Mouse (Mus musculus) kidney, adult 2 months (tissue): ENCODE measurements around the gene Aspdh. TPM values are rescaled to one million over a fixed set of nuclear protein-coding genes. Genes with fewer than 3 reads are reported as not detected.

Source experiments
- DNase-seq: peaks from one replicate; pipeline ENCODE4 v3.0.0; 2021
- H3K27ac ChIP-seq: fragments of 200-500 bp; 2 replicates; pipeline ENCODE4 v1.5.1; 2012; ENCODE audit warnings: low read depth, low read length, control low read depth, inconsistent platforms; ENCODE audit not compliant: insufficient read depth
- H3K27me3 ChIP-seq: fragments of 200-500 bp; replicated peaks from 2 replicates; pipeline ENCODE4 v1.6.1; 2012; ENCODE audit warnings: mild to moderate bottlenecking, moderate library complexity, low read length, inconsistent platforms; ENCODE audit not compliant: control insufficient read depth, insufficient read depth
- H3K36me3 ChIP-seq: fragments of 200-500 bp; 2 replicates; pipeline ENCODE4 v1.6.1; 2012; ENCODE audit warnings: mild to moderate bottlenecking, moderate library complexity, low read length, inconsistent platforms; ENCODE audit not compliant: control insufficient read depth, insufficient read depth
- H3K4me1 ChIP-seq: fragments of 200-500 bp; 2 replicates; pipeline ENCODE4 v1.6.1; 2011; ENCODE audit warnings: low read length; ENCODE audit not compliant: control insufficient read depth, insufficient read depth
- H3K4me3 ChIP-seq: fragments of 200-500 bp; 2 replicates; pipeline ENCODE4 v1.5.1; 2011; ENCODE audit warnings: mild to moderate bottlenecking, low read depth, low read length, control low read depth; ENCODE audit not compliant: insufficient read depth
- CTCF ChIP-seq: fragments of 200-500 bp; conservative IDR thresholded peaks from 2 replicates; pipeline ENCODE4 v1.5.1; 2011; ENCODE audit warnings: low read depth, mild to moderate bottlenecking, control low read depth, low read length, moderate library complexity, mixed read lengths; ENCODE audit not compliant: insufficient read depth, insufficient read length
- POLR2A ChIP-seq: fragments of 200-500 bp; IDR thresholded peaks from one replicate; pipeline ENCODE4 v1.6.1; 2011; ENCODE audit warnings: low read depth, low read length, control low read depth
- WGBS: fragments of 180-500 bp; shearing (Covaris S2); methylation state at CpG from one replicate; pipeline ENCODE4 v1.1.7; 2018; 5-methylcytosine and 5-hydroxymethylcytosine counted together
- polyA plus RNA-seq: library from polyadenylated mRNA; depleted of rRNA; stranded (reverse); fragments of >200 nt; gene quantifications from 2 replicates; pipeline ENCODE4 v1.2.3, GENCODE M21; 2012

Aspdh gene
- polyA plus RNA-seq, 1 experiment = 224 TPM

DNA sequence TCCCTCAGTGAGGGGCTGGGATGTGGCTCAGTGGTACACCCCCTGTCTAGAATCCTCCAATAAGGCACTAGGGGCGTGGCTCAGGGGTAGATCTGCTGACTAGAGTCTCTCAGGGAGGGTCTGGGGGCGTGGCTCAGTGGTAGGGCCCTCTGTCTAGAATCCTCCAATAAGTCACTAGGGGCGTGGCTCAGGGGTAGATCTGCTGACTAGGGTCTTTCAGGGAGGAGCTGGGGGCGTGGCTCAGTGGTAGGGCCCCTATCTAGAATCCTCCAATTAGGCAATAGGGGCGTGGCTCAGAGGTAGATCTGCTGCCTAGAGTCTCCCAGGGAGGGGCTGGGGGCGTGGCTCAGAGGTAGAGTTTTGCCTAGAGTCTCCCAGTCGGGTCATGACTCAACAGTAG, 31.8 kb upstream of the Aspdh start:
- no peaks in the 10 kb centered on the region for H3K4me1 ChIP-seq
- peaks cover 2% of the 10 kb centered on the region; the same call in 1 of the 2 replicates for H3K27me3 ChIP-seq

DNA sequence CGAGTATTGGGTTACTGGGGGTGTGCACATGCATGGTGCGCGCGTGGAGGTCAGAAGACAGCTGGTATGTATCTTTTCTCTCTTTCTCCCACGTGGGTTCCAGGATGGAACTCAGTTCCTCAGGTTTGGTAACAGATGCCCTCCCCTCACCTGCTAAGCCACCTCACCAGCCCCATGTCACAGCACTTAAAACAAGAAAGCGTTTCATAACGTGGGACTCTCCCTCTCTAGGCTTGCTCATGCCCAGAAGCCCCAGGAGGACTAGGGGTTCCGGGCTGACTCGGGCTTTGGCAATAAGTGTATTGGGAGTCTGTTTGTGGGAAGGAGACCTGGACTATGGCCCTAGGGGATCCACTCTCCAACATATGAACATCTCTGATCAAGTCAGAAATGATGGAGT, 31.1 kb upstream of the Aspdh start:
- no peaks in the 10 kb centered on the region for H3K4me1 ChIP-seq
- 40% methylated on average over 9 of the region's 9 CpGs for WGBS
- no peak overlapping the region for H3K4me3 ChIP-seq
- no peak overlapping the region for H3K27ac ChIP-seq
- TF ChIP-seq CTCF (no peak), POLR2A (no peak)
- DNase-seq = no peak
- H3K36me3 ChIP-seq = no peaks in the 10 kb centered on the region
- H3K27me3 ChIP-seq = peaks cover under 1% of the 10 kb centered on the region; the same call in 1 of the 2 replicates

More for the DNA sequence above, 31.8 kb upstream of the Aspdh start:
- H3K36me3 ChIP-seq = no peaks in the 10 kb centered on the region
- no peak overlapping the region for H3K4me3 ChIP-seq
- WGBS = 6% methylated on average over 7 of the region's 7 CpGs
- DNase-seq = no peak
- no peak for TF ChIP-seq CTCF
- TF ChIP-seq POLR2A = no peak
- H3K27ac ChIP-seq = no peak overlapping the region

DNA sequence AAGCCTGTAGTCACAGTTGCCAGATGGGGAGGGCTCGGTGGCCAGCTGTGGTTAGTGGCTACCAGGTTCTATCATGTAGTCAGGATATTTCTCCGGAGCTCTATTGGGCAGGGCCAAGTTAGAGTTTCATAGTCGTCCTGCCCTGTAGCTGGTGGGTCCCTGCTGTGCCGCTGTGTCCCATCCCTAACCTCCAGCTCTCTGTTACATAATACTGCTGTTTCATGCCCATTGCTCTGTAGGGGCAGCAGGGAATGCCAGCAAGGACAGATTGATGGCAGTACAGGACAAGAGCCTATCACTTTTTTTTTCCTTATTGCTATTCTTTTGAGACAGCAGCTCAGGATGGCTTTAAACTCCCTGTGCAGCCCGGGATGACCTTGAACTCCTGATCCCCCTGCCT, 29.4 kb upstream of the Aspdh start:
- no peak for TF ChIP-seq CTCF
- no peak for TF ChIP-seq POLR2A
- H3K4me1 ChIP-seq = no peaks in the 10 kb centered on the region
- H3K36me3 ChIP-seq = no peaks in the 10 kb centered on the region
- WGBS = 49% methylated on average over 5 of the region's 5 CpGs
- H3K27ac ChIP-seq = no peak overlapping the region
- no peak overlapping the region for H3K4me3 ChIP-seq
- DNase-seq = no peak
- no peaks in the 10 kb centered on the region for H3K27me3 ChIP-seq

DNA sequence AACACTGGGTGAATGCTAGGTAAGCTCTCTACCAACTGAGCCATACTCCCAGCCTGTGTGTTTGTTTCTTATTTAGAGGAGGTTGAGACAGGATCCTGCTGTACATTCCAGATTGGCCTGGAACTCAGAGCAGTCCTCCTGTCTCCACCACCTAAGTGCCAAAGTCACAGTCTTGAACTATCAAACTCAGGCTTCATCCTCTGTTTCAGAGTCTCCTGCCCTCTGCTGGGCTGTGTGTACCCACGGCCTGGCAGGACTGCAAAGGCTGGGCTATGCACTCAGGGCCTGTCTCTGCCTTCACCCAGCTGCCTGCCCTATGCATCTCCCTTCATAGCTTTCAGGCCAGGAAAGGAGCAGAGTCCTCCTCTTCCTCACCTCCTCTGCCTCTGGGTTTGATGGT, 28.9 kb upstream of the Aspdh start:
- DNase-seq = peak; percentile 5
- Histone ChIP-seq H3K27me3 (no peaks in the 10 kb centered on the region), H3K4me1 (no peaks in the 10 kb centered on the region), H3K4me3 (no peak overlapping the region), H3K36me3 (no peaks in the 10 kb centered on the region), H3K27ac (no peak overlapping the region)
- 12% methylated on average over 1 of the region's 1 CpGs for WGBS
- TF ChIP-seq POLR2A (no peak), CTCF (peak; percentile 34)

DNA sequence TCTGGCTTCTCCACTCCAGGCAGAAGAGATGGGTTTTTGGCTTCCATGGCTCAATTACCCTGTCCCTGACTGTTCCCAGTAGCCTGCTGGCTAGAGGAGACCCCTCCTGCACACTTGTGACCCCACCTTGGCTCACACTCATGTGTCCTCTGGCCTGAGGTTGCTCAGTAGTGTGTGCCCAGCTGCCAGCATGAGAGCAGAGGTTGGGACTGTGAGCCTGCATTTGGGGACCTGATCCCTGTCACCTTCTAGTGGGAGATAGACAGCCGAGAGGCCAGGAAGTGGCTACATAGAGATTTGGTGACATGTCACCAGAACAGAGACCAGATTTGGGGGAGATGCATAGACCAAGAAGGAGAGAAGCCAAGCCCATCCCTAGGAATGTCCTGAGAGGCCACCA, 28.0 kb upstream of the Aspdh start:
- WGBS = 67% methylated on average over 1 of the region's 1 CpGs
- H3K27me3 ChIP-seq = no peaks in the 10 kb centered on the region
- no peaks in the 10 kb centered on the region for H3K36me3 ChIP-seq
- no peak overlapping the region for H3K27ac ChIP-seq
- H3K4me3 ChIP-seq = no peak overlapping the region
- TF ChIP-seq POLR2A (no peak), CTCF (no peak)
- DNase-seq = no peak
- H3K4me1 ChIP-seq = no peaks in the 10 kb centered on the region

DNA sequence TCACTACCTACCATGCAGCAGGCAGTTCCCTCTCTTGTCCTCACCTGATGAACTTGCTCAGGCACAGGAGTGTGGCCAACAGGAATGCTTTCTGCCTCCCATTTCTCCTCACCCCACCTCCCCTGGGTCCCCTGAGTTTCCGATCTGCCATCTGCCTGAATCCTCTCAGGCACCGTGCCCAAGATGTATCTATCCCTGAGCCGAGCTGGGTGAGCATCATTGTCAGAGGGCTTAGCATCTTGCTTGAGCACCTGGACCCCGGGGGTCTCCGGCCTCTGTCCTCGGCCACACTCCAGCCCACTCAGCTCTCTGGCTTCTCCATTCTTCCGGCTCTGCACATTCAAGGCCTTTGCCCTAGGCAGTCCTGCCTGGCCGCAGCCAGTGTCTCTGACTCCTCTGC, 27.3 kb upstream of the Aspdh start:
- WGBS = 68% methylated on average over 8 of the region's 8 CpGs
- TF ChIP-seq CTCF (no peak), POLR2A (no peak)
- no peaks in the 10 kb centered on the region for H3K27me3 ChIP-seq

DNA sequence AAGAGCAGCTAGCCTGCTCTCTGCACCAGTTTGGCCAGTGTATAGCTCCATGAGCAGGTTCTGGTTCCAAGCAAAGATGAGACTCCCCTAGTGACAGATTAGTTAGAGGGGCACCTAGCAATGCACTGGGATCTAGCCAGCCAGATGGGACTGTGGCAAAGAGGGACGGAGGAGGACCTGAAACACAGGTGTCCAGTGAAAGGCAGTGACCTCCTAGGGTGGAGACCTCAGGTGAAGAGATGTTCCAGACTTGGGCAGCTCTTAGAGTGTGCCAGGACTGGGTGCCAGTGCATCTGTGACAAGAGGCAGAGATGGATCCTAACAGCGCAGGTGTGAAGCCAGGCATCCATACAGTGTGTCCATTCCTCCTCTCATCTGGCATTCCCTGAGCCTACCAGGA, 25.5 kb upstream of the Aspdh start:
- no peak for TF ChIP-seq POLR2A
- TF ChIP-seq CTCF = no peak

More for the DNA sequence above, 27.3 kb upstream of the Aspdh start:
- Histone ChIP-seq H3K4me3 (no peak overlapping the region), H3K4me1 (no peaks in the 10 kb centered on the region), H3K36me3 (no peaks in the 10 kb centered on the region), H3K27ac (no peak overlapping the region)
- no peak for DNase-seq

More for the DNA sequence above, 25.5 kb upstream of the Aspdh start:
- Histone ChIP-seq H3K36me3 (no peaks in the 10 kb centered on the region), H3K4me1 (no peaks in the 10 kb centered on the region), H3K27ac (no peak overlapping the region), H3K27me3 (no peaks in the 10 kb centered on the region), H3K4me3 (no peak overlapping the region)
- no peak for DNase-seq
- 79% methylated on average over 2 of the region's 2 CpGs for WGBS
